10 mouse cellular contexts compared by ENCODE assay signal in the genomic region with DNA sequence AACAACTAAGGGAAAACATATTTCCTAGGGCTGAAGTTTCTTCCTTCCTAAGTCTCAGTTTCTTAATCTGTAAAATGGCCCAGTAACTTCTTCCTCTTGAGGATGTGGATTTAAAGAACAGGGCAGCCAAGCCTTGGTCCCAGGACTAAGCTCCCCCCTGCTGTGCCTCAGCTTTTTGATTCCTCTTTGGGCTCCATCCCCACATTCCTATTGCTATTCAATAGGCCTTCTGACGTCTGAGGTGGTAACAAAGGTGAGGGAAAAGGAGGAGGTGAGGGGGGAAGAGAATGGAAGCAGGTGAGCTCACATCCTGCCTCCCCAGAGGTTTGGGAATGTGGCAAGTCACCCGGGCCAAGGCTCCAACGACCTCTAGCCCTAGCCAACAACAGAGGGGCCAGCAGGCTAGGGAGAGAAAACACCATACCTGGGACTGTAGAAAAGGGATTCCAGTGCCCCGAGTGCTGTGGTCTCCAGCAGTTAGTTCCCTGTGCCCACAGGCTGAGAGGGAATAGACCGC. TPM values are rescaled to one million over a fixed set of nuclear protein-coding genes. Genes with fewer than 3 reads are reported as not detected.
A peak's percentile ranks its signal among the peaks of the same experiment; 100 is the strongest.
DNase-seq lines count a peak whose midpoint lies in the region; ATAC-seq and TF ChIP-seq lines count a peak whose summit lies in the region.
"Had no signal": no experiment of that assay in that cellular context is flagged by ENCODE, and none has a peak within 500 bp of the region (broad histone marks: within the 10 kb centered on the region; RNA-seq: fewer than 3 reads in every experiment).

No protein-coding gene starts in this region.

- DNase-seq in hindbrain, postnatal 0 days (ENCODE audit: low spot score) = no peak
- no peak for DNase-seq in embryonic facial prominence, embryonic 10.5 days (ENCODE audit: low spot score)
- DNase-seq in liver, embryonic 13.5 days = no peak
- no peak for DNase-seq in adrenal gland, adult 8-10 months
- DNase-seq in cerebellum, postnatal 14 days = no peak
- no peak for DNase-seq in lung, postnatal 0 days (ENCODE audit: low spot score)
- DNase-seq: cerebellum, adult 2 months; right cerebral cortex, postnatal 25 days had no signal

- no peaks in the 10 kb centered on the region for H3K9me3 ChIP-seq in hindbrain, embryonic 13.5 days
- no peaks in the 10 kb centered on the region for H3K9me3 ChIP-seq in hindbrain, postnatal 0 days (ENCODE audit: low read length)
- no peaks in the 10 kb centered on the region for H3K9me3 ChIP-seq in ES-Bruce4 (replicated peaks; ENCODE audit: control insufficient read depth, insufficient read depth, low read length, poor library complexity, severe bottlenecking)
- peaks cover 4% of the 10 kb centered on the region; the same call in 1 of the 2 replicates for H3K9me3 ChIP-seq in embryonic facial prominence, embryonic 10.5 days
- H3K9me3 ChIP-seq in liver, embryonic 13.5 days (replicated peaks) = no peaks in the 10 kb centered on the region
- no peaks in the 10 kb centered on the region for H3K9me3 ChIP-seq in lung, postnatal 0 days (ENCODE audit: low read length)

- no peak overlapping the region for H3K4me2 ChIP-seq in hindbrain, embryonic 13.5 days
- no peak overlapping the region for H3K4me2 ChIP-seq in hindbrain, postnatal 0 days (ENCODE audit: low read depth, low read length)
- H3K4me2 ChIP-seq in liver, embryonic 13.5 days = peak overlapping the region; percentile 45; the same call in 1 of the 2 replicates
- no peak overlapping the region for H3K4me2 ChIP-seq in lung, postnatal 0 days (replicated peaks; ENCODE audit: low read depth, low read length)

- TF ChIP-seq EP300 in ES-Bruce4 (IDR thresholded peaks at IDR 0.05; ENCODE audit: insufficient read depth, low read depth, low read length) = peak; percentile 97
- no peak for TF ChIP-seq EP300 in lung, postnatal 0 days (IDR thresholded peaks at IDR 0.05)

- H3K4me3 ChIP-seq in hindbrain, embryonic 13.5 days = no peak overlapping the region
- no peak overlapping the region for H3K4me3 ChIP-seq in hindbrain, postnatal 0 days (ENCODE audit: low read length)
- no peak overlapping the region; the same call in 1 of the 2 replicates for H3K4me3 ChIP-seq in ES-Bruce4 (ENCODE audit: low read depth, low read length)
- no peak overlapping the region for H3K4me3 ChIP-seq in embryonic facial prominence, embryonic 10.5 days
- no peak overlapping the region for H3K4me3 ChIP-seq in liver, embryonic 13.5 days (replicated peaks)
- H3K4me3 ChIP-seq in lung, postnatal 0 days (ENCODE audit: low read depth, low read length) = no peak overlapping the region

- no peak for TF ChIP-seq POLR2A in ES-Bruce4 (IDR thresholded peaks at IDR 0.05; ENCODE audit: insufficient read depth, low read length)

- peak overlapping the region; percentile 48; the same call in 1 of the 2 replicates for H3K27ac ChIP-seq in hindbrain, embryonic 13.5 days
- no peak overlapping the region for H3K27ac ChIP-seq in hindbrain, postnatal 0 days
- H3K27ac ChIP-seq in ES-Bruce4 (ENCODE audit: insufficient read depth, low read length) = peak overlapping the region; percentile 94
- peak overlapping the region; percentile 37 for H3K27ac ChIP-seq in embryonic facial prominence, embryonic 10.5 days (replicated peaks)
- peak overlapping the region; percentile 77 for H3K27ac ChIP-seq in liver, embryonic 13.5 days
- H3K27ac ChIP-seq in lung, postnatal 0 days (ENCODE audit: low read length) = no peak overlapping the region

- peaks cover 11% of the 10 kb centered on the region; the same call in 1 of the 2 replicates for H3K27me3 ChIP-seq in hindbrain, embryonic 13.5 days
- no peaks in the 10 kb centered on the region for H3K27me3 ChIP-seq in hindbrain, postnatal 0 days (ENCODE audit: insufficient read depth, low read length)
- H3K27me3 ChIP-seq in ES-Bruce4 (ENCODE audit: control insufficient read depth, insufficient read depth, low read length, poor library complexity, severe bottlenecking) = no peaks in the 10 kb centered on the region
- H3K27me3 ChIP-seq in embryonic facial prominence, embryonic 10.5 days (replicated peaks; ENCODE audit: low read depth, poor library complexity, severe bottlenecking) = peaks cover 7% of the 10 kb centered on the region
- H3K27me3 ChIP-seq in liver, embryonic 13.5 days = no peaks in the 10 kb centered on the region
- H3K27me3 ChIP-seq in lung, postnatal 0 days (replicated peaks; ENCODE audit: insufficient read depth, low read length) = no peaks in the 10 kb centered on the region

- H3K36me3 ChIP-seq in hindbrain, embryonic 13.5 days = peaks cover 7% of the 10 kb centered on the region
- no peaks in the 10 kb centered on the region for H3K36me3 ChIP-seq in hindbrain, postnatal 0 days (ENCODE audit: insufficient read depth, low read length)
- H3K36me3 ChIP-seq in ES-Bruce4 (ENCODE audit: control insufficient read depth, insufficient read depth, low read length, poor library complexity, severe bottlenecking) = no peaks in the 10 kb centered on the region
- H3K36me3 ChIP-seq in embryonic facial prominence, embryonic 10.5 days (replicated peaks) = peaks cover 21% of the 10 kb centered on the region
- peaks cover 22% of the 10 kb centered on the region for H3K36me3 ChIP-seq in liver, embryonic 13.5 days
- no peaks in the 10 kb centered on the region for H3K36me3 ChIP-seq in lung, postnatal 0 days (ENCODE audit: insufficient read depth, low read length)

- no peak for ATAC-seq in hindbrain, embryonic 13.5 days (ENCODE audit: low FRiP score)
- ATAC-seq in hindbrain, postnatal 0 days = no peak
- ATAC-seq in liver, embryonic 13.5 days (ENCODE audit: low read depth) = no peak
- no peak for ATAC-seq in lung, postnatal 0 days

- 50% methylated on average over 5 of the region's 5 CpGs for WGBS in hindbrain, embryonic 13.5 days
- 51% methylated on average over 5 of the region's 5 CpGs for WGBS in hindbrain, postnatal 0 days
- WGBS in embryonic facial prominence, embryonic 10.5 days = 33% methylated on average over 5 of the region's 5 CpGs
- WGBS in liver, embryonic 13.5 days (ENCODE audit: insufficient replicate concordance) = 49% methylated on average over 5 of the region's 5 CpGs
- 39% methylated on average over 5 of the region's 5 CpGs for WGBS in lung, postnatal 0 days

- TF ChIP-seq CTCF in hindbrain, postnatal 0 days (IDR thresholded peaks at IDR 0.05; ENCODE audit: low read depth) = no peak
- no peak for TF ChIP-seq CTCF in ES-Bruce4 (IDR thresholded peaks at IDR 0.05; ENCODE audit: low read depth, low read length)
- TF ChIP-seq CTCF in lung, postnatal 0 days (IDR thresholded peaks at IDR 0.05) = no peak

- peaks cover 76% of the 10 kb centered on the region for H3K4me1 ChIP-seq in hindbrain, embryonic 13.5 days (replicated peaks)
- H3K4me1 ChIP-seq in hindbrain, postnatal 0 days (ENCODE audit: insufficient read depth, low read length) = peaks cover 30% of the 10 kb centered on the region
- H3K4me1 ChIP-seq in ES-Bruce4 (ENCODE audit: control insufficient read depth, insufficient read depth, low read length) = peaks cover 21% of the 10 kb centered on the region
- H3K4me1 ChIP-seq in embryonic facial prominence, embryonic 10.5 days = peaks cover 94% of the 10 kb centered on the region
- H3K4me1 ChIP-seq in liver, embryonic 13.5 days (replicated peaks) = peaks cover 90% of the 10 kb centered on the region
- peaks cover 30% of the 10 kb centered on the region for H3K4me1 ChIP-seq in lung, postnatal 0 days (ENCODE audit: insufficient read depth, low read depth, low read length)

- H3K9ac ChIP-seq in hindbrain, embryonic 13.5 days = no peak overlapping the region
- no peak overlapping the region for H3K9ac ChIP-seq in hindbrain, postnatal 0 days (replicated peaks; ENCODE audit: low read length)
- H3K9ac ChIP-seq in ES-Bruce4 (ENCODE audit: low read depth, poor library complexity, severe bottlenecking) = peak overlapping the region; percentile 8; the same call in 1 of the 2 replicates
- 0 out of 2 replicates have a peak overlapping the region, but pooled peaks have one; percentile 28 for H3K9ac ChIP-seq in liver, embryonic 13.5 days
- no peak overlapping the region for H3K9ac ChIP-seq in lung, postnatal 0 days (replicated peaks; ENCODE audit: low read depth)

RNA-seq across cellular contexts. Expression of gene Ccdc88c, which starts 12.4 kb away (rescaled TPM):
- 12.9 and 13.8 TPM in 2 replicates for polyA plus RNA-seq in hindbrain, embryonic 13.5 days (2015; fragmentation: Nextera tagmentation; extraction: Ambion mirVana)
- 17.7 and 23.3 TPM in 2 replicates for total RNA-seq in hindbrain, postnatal 0 days (2014; rRNA removed)
- polyA plus RNA-seq in hindbrain, postnatal 0 days (2015; fragmentation: Nextera tagmentation; extraction: Ambion mirVana) = 11.2 and 13.0 TPM in 2 replicates
- polyA plus RNA-seq in ES-Bruce4 (2011; ENCODE audit: insufficient read depth, insufficient read length, low read depth, missing spikeins) = 69.0 and 73.5 TPM in 2 replicates
- polyA plus RNA-seq in embryonic facial prominence, embryonic 10.5 days (2016; fragmentation: Nextera tagmentation; extraction: Ambion mirVana) = 10.8 and 12.5 TPM in 2 replicates
- polyA plus RNA-seq in liver, embryonic 13.5 days (2015; fragmentation: Nextera tagmentation; extraction: Ambion mirVana) = 5.4 and 5.8 TPM in 2 replicates
- total RNA-seq in adrenal gland, adult 8-10 months (2022) = 1 to 10 TPM; 1.4 to 4.0 (median 2.7) TPM
- 6.9 and 7.4 TPM in 2 replicates for polyA plus RNA-seq in lung, postnatal 0 days (2015; fragmentation: Nextera tagmentation; extraction: Ambion mirVana)

Comparison
In these comparisons a context has a peak if more than half of its experiments do, and no peak if none do; other contexts are left out.
1. H3K27ac ChIP-seq: peak in hindbrain, embryonic 13.5 days (single experiment), ES-Bruce4 (single experiment), embryonic facial prominence, embryonic 10.5 days (single experiment) and liver, embryonic 13.5 days (single experiment); none in hindbrain, postnatal 0 days (single experiment) and lung, postnatal 0 days (single experiment).
2. H3K9ac ChIP-seq: peak in ES-Bruce4 (single experiment) and liver, embryonic 13.5 days (single experiment); none in hindbrain, embryonic 13.5 days (single experiment), hindbrain, postnatal 0 days (single experiment) and lung, postnatal 0 days (single experiment).